Mouse (Mus musculus): ENCODE results near the gene Stk11ip.

The Stk11ip gene

DNA sequence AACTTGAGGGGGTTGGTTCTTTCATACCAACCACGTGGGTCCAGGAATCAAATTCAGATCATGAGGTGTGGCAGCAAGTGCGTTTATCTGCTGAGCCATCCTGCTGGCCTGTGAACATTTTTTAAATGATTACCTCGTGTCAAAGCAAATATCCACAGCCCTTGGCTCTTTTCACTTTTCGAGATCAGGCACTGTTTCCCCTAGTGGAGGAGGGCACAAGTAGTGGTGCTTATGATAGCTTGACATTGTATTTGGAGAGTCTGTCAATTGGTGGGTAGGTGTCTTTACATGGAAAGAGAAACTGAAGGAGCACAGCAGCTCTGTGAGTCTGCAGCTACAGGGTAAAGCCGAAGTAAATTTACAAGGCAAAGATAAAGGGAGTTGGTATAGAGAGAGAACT, 43.6 kb downstream of the Stk11ip start:
- DNase-seq (ENCODE audit: extremely low spot score, low spot score): no peak

DNA sequence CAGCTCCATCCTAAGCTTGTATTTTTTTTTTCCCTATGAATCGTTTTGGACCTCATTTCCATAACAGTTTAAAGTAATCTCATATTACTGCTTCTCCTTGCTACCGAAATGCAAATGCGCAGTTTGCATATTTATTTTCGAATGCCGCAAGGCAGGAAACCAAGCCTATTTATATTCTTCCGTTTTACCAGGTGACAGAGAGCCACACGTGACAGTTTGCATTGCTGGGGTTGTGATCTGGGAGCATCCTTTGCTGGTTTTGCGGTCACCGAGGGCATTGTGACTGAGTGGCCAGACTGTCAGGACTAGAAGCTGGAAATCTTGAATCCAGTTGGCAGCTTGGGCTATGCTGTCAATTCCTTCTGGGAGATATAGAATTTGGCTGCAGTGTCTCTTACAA, 44.3 kb downstream of the Stk11ip start:
- no peak for DNase-seq (ENCODE audit: extremely low spot score, low spot score)

DNA sequence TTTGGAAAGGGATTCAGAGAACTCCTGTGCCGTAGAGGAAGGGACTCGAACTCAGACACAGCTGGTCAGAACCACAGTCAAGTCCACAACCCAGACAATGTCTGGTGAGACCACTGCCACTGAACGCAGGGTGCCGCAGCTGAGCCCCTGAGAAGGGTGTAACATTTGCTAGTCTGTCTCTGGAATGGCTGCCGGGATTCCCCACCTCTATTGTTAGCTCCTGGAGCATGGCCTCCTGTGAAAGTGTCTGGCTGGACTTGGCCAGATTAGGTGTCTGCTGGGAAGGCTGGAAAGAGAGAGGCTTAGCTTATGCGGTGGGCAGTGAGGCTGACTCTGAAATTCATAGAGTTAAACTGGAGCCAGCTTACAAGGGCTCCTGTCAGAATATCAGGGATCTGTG, 49.1 kb downstream of the Stk11ip start:
- no peak for DNase-seq (ENCODE audit: extremely low spot score, low spot score)

DNA sequence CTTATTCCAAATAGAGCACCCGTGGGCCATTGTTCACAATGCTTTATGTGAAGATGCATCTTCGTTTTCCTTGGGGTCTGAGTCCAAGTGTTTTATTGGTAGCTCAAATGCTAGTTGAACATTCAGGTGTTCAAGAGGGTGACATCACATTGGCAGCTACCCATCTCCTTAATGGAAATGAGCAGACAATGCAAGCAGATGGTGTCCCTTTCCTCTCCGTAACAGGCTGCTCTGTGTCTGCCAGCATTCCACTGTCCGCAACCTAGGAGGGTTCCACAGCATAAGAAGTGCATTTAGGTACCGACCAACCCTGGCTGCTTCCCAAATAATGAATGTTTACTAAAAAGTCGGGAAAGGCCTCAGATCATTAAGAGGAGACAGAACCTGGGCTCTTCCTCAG, 51.4 kb downstream of the Stk11ip start:
- DNase-seq (ENCODE audit: extremely low spot score, low spot score): no peak

DNA sequence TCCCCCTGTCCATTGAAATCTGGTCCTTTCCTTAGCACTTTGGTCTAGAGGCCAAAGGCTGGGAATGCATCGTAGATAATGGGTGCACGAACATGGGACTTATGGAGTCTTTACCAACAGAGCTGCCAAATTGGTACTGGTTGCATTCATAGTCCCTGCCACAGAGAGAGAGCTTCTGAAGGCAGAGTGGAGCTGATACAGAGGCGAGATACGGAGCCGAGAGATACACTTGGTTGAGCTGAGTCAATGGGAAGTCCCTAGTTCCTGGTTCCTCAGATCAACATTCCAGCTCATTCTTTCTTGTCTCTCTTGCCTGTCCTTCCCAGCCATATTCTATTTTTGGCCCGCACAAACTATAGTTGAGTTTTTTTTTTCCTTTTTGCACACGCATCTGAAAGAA, 52.4 kb downstream of the Stk11ip start:
- DNase-seq (ENCODE audit: extremely low spot score, low spot score): no peak

DNA sequence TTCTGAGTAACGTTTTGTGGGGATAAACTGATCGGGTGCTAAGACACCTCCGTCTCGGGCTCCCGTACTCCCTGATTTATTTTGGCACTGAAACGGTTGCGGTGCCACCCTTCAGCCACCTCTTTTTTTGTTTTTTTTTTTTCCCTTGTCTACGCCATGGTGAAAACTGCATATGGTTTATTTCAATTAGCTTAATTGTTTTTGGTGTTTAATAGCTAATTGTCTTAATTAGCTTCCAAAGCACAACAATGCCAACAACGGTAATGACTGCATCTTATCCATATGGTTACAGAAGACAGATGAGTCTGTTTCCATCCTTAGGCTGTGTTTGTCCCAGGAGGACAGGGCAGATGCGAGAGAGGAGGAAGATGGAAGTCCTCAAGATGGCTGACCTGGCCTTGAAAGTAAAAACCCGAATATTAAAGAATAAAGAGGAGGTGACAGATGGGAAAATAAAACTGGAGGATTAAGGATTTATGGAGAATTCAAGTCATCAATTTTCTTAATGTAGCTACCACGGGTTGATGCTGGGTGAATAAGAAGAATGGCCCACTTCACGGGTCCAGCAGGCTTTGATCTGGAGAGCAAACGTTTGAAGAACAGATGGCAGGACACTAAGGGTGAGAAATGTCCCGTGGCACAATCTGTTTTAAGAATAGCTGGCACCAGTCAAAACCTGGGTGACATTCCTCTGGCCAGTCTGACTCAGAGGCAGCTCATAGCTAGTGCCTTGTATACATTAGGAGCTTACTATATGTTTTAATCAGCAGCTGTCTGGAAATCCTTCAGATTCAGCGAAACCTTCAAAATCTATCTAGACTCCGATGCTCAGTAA, 53.4 kb downstream of the Stk11ip start:
- no peak for DNase-seq (ENCODE audit: extremely low spot score, low spot score)

DNA sequence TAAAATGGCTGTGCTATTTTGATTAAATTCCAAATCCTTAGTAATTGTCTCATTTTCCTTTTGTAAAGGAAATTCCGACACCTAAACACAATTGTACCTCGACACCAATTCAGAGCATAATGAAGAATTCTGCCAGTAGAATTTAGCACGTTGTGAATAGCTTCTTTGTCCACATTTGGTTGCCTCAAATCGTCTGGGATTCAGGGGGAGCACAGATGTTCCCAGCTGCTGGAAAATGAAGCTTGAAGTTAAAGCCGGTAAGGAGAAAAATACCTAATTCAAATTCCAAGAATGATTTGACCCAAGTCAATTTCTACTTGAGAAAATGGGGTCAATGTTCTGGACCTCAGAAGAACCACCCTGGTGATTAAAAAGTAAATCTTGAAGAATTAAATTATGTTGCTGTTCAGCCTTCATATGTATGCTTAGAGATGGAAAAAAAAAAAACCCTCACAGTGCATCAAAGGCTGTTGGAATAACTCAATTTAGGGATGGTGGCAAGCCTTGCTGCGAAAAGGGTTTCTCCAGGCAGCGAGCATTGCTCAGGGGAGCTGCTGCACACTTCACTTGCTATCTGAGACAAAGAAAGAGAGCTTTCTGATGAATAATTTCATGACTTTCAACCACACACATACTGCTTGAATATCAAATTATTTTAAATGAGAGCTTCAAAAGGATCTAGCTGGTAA, 60.8 kb downstream of the Stk11ip start:
- DNase-seq (ENCODE audit: extremely low spot score, low spot score): no peak

DNA sequence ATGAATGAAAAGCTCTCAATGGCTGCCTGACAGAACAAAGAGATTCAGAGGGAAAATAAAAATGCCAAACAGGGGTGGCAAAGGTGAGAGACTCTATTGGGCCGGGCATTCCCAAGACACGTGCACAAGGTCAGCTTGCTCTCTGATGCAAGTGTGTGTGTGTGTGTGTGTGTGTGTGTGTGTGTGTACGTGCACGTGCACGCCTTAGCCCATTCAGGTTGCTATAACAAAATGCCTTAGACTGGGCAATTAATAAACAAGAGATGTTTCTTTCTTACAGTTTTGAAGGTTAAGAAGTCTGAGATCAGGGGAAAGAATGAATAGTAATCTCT, 61.3 kb downstream of the Stk11ip start:
- no peak for DNase-seq (ENCODE audit: extremely low spot score, low spot score)

DNA sequence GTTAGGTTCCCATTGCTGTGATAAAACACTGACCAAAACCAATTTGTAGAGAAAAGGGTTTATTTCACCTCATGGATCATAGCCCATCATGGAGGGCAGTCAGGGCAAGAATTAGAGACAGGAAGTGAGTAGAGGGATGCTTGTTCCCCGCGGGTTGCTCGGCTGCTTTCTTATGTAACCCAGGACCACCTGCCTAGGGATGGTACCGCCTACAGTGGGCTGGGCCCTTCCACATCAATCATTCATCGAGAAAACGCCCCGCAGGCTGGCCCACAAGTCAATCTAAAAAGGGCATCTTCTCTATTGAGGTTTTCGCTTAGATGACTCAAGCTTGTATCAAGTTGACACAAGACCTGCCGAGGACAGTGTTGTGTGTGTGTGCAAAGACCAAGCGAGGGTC, 61.7 kb downstream of the Stk11ip start:
- no peak for DNase-seq (ENCODE audit: extremely low spot score, low spot score)

DNA sequence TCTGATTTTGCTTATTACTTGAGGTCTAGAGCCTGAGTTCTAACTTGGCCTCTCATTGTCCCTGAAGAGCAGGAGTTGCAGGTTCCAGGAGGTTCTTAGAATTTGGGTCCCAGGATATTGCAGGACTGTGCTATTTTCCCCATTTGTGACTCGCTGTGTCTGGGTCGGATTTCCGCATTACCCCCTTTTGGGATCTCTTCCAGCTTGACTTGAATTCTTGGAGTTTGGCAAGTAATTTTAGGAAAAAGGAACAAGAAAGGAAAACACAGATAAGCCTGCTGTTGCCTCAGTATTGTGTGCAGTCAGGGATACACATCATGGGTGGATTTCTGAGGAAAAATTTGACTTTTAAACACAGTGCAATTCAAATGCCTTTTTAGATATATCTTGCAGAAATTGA, 65.5 kb downstream of the Stk11ip start:
- DNase-seq (ENCODE audit: extremely low spot score, low spot score): no peak

Data from neural tube, embryonic 10.5 days (tissue).